Mouse (Mus musculus) kidney, adult 18-20 months (tissue): ENCODE measurements at regions not wholly inside any gene's neighbourhood (a gene's known extent, or its start where the extent isn't known, plus 50 kb on each side); places are given as distances from the start of the nearest gene placed in this dataset.
"Not testable (repeated sequence)": the region's sequence is repeated elsewhere in the genome, so short reads cannot be mapped to it uniquely, and the experiment has no call there.

Experiments used
- DNase-seq: peaks from one replicate; pipeline ENCODE4 v3.0.0; 2021

- no peak for DNase-seq
Observed at GRCm38 (mm10) chr12:28922236-28922635, 170.6 kb downstream of the Eipr1 start.

DNA sequence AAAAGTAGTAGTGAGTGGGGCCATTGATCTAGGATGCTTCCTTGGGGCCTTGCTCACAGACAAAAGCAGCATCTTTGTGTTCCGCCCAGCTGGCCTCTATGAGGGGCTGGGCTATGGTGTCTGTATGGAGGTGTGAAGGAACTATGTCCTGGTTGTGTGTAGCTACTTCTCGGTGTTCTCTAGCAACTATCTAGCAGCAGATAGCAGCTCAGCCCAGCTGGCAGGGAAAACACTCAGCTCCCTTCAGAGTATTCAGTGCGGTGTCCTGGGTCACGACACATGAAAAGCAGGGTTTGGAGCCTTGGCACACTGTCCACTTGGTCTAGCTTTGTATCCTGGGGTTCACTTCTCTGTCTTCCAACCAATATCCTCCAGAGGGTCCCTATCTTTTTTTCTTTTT, 173.6 kb downstream of the Eipr1 start:
- DNase-seq, result no peak

- no peak for DNase-seq
Observed at GRCm38 (mm10) chr12:28939936-28940335, 188.3 kb downstream of the Eipr1 start.

- no peak for DNase-seq
Observed at GRCm38 (mm10) chr12:28948889-28949288, 197.3 kb downstream of the Eipr1 start.

DNA sequence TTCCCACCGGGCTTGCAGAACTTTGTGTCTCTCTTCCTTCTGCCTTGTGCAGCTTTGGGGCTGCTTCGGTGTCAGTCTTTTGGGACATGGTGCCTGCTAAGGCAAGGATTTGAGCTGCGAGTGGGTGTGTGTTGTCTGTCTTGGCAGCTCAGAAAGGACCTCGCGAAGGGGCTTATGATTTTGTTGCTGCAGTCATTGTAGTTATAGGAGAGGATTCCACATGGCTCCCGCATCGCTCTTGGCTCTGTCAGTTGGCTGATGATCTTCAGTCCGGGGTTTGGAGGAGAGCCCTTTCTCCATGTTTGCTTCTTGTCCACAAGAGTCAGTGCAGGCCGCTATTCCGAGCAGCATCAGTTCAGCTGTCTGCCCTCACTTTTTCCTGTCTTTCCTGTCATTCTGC, 197.7 kb downstream of the Eipr1 start:
- DNase-seq, result no peak

DNA sequence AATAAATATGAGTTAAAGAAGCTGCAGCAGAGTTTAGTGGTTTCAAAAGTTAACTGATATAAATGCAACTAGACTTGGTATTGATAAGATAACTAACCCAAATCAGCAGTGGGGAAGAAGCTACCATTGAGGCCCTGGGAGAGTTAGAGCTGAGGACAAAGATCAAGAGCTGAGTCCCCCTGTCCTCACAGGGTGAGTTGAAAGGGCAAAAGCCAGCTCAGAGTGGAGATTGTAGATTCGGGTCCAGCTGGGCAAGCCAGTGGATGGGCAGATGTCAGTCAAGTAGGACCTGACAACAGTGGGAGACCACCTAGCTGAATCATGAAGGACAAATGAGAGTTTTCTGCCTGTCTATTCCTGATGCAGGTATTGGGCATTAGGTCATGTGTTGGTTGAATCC, 205.6 kb downstream of the Eipr1 start:
- DNase-seq, result no peak

GRCm38 (mm10) chr12:28958661-28959060, 207.1 kb downstream of the Eipr1 start:
- DNase-seq, result peak; percentile 47

- no peak for DNase-seq
Observed at GRCm38 (mm10) chr12:28969671-28970379, 218.2 kb downstream of the Eipr1 start.

- no peak for DNase-seq
Observed at GRCm38 (mm10) chr12:28974571-28975041, 223.0 kb downstream of the Eipr1 start.

DNA sequence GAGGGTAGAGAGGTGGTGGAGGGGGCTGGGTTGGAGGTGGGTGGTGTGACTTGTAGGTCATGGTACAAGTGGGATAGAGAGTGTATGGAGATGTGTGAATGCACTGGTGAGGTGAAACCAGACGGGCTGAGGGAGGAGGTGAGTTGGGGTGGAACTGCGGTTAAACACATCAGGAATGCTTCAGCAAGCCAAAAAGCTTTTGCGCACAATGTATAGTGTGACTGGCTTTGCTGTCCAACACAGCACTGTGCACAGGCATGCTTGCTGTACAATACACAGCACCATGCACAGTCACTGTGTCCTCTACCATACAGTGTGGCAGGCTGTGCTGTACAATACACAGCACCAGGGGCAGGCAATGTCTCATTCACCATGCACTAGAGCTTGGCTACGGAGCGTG, 223.6 kb downstream of the Eipr1 start:
- DNase-seq, result no peak

- DNase-seq, result no peak
Observed at GRCm38 (mm10) chr12:28979679-28980078, 228.1 kb downstream of the Eipr1 start.

GRCm38 (mm10) chr12:28986214-28986613, 234.6 kb downstream of the Eipr1 start:
- DNase-seq, result no peak

GRCm38 (mm10) chr12:28997474-28998192, 246.0 kb downstream of the Eipr1 start:
- DNase-seq, result no peak

- peak; percentile 2 for DNase-seq
Observed at GRCm38 (mm10) chr12:28999963-29000451, 248.4 kb downstream of the Eipr1 start.

GRCm38 (mm10) chr12:29004504-29004903, 252.9 kb downstream of the Eipr1 start:
- DNase-seq, result no peak

DNA sequence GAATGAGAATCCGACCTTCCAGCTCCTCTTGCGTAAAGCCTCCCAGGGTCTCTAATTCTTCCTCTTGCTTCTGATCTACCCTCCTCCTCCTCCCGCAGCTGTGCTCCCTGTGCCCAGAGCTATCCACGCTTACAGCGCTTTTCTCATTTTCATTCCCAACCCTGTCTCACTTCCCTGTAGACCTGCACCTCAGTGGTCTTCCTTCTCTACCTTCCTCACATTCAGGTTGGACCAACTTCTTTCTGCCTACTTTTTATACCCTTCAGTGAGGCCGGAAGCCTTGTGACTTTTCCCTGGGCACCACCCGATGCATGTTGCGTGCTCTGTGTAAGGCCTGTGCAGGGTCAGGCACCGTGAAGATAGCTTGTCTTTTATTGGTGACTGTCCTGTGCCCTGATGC, 263.0 kb downstream of the Eipr1 start:
- DNase-seq, result no peak

- DNase-seq, result no peak
Observed at GRCm38 (mm10) chr12:29015200-29015862, 263.7 kb downstream of the Eipr1 start.

DNA sequence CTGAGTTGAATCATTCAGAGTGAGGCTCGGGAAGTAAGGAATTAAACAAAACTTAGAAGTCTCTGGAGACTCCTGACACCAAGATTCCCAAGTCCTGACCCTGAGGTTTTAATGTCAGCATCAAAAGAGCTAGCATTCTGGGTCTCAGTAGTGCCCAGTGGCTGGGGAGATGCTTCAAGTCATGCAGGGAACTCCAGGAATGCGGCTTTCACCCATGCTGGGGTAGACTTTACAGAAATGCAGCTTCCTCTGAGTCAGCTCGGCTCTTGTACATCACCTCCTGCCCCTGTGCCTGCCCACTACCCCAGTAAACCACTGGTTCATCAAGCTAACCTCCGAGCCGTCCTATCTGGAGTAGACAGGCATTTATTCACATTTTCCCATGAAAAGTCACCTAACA, 269.5 kb downstream of the Eipr1 start:
- DNase-seq, result no peak

DNA sequence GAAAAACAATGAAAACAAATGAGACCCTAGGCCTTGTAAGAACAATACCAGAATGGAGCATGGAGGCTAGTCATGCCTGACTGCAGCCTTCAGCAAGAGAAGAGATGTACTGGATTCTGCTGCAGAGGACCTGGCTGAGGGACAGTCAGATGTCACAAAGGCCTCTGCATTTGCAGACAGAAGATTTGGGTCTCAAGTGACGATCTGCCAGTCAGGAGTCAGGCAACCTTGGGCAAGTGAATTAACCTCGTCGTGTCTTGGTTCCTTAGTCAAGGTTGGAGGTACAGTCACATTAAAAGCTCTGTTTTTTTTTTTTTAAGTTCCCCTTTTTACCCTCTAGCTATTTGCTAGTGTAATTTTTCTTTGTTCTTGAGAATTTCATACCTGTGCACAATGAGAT, 276.6 kb downstream of the Eipr1 start:
- no peak for DNase-seq

GRCm38 (mm10) chr12:29029461-29029860, 277.9 kb downstream of the Eipr1 start:
- no peak for DNase-seq

DNA sequence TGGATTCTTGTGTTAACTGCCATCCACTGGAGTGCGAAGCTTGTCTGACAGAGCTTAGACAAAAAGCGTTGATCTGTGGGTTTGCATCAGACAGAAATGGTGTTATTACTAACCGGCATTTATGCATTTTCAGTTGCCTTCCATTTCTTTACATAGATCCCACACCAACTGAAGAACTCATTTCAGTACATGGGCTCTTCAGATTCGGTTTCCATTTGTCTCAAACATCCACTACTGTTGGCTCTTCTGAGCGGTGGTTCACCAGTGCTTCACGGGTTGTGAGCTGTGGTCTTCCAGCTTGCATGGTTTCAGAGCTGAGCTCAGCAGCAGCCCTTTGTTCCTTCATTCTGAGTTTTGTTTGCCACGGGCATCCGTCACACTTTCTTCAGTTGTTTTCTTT, 294.4 kb downstream of the Eipr1 start:
- no peak for DNase-seq

DNA sequence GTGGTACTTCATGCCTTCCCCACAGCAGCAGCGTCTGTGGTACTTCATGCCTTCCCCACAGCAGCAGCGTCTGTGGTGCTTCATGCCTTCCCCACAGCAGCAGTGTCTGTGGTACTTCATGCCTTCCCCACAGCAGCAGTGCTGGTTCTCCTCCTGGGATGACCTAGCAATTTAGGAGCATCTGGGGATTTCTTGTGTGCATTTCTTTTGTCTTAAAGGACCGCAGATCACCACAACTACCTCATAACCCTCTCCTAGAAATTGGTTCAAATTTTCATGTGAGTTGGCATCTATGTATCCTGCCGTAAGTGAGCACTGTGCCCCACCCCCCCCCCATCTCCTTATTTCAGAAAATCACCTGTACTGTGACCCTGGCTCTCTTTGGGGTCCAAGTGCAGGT, 297.0 kb downstream of the Eipr1 start:
- DNase-seq, result not testable (repeated sequence)

DNA sequence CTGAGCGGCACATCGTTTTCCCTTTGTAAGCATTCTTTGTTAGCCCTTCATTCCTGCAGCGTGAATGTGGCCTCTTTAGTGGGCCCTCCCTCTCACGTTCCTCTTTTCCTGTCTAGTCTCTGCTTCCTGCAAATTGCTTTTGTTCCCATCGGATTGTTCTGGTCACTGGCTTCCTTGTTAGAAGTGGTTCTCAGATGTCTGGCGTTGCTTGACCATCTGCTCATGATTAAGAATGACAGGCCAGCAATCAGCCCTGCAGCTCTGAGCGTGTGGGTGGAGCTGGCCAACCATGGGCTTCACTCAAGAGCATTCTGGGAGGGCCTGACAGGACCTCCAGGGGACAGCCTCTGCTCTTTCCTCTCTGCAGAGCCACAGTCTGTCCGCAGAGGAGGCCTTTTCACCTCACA, 297.5 kb downstream of the Eipr1 start:
- DNase-seq, result no peak

DNA sequence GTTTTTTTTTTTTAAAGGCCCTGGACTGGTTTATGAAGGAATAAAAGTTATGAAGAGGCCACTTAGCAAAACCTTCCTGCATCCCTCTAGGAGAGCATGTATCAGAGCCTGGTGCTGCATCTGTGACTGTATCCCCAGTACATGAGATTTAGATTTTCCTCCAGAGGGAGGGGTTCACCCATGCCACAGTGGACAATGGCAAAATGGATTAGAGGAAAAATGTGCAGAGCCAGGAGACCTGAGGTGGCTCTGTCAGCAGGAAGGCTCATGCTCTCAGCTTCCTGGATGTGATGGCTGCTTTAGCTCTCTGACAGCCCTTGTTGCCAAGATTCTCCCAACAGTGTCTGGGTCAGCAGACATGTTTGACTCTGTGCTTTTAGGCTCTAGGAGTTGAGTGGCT, 298.2 kb downstream of the Eipr1 start:
- no peak for DNase-seq
